Comparison of ENCODE assay signal across 9 mouse cellular contexts in the genomic region with DNA sequence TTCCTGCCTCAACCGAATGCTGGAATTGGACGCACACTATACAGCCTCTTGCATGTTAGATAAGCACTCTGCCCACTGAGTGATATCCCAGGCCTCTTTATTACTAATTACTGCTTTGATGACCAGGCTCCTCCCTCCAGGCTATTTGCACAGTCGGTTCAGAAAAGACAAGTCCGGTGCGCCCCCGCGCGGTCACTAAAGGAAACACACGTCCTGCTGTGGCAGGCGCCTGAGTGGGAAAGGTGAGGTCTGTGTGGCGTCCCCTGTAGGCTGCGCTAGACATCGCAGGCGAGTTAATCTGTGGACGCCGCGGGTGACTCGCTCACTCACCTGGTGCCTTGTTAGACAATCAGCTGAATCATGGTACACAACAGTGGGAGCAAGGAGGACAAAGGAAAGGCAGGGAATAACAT. TPM values are rescaled to one million over a fixed set of nuclear protein-coding genes. Genes with fewer than 3 reads are reported as not detected.
A peak's percentile ranks its signal among the peaks of the same experiment; 100 is the strongest.
DNase-seq lines count a peak whose midpoint lies in the region; ATAC-seq and TF ChIP-seq lines count a peak whose summit lies in the region.
"Had no signal": no experiment of that assay in that cellular context is flagged by ENCODE, and none has a peak within 500 bp of the region (broad histone marks: within the 10 kb centered on the region; RNA-seq: fewer than 3 reads in every experiment).

No protein-coding gene starts in this region.

- peak; percentile 99 for TF ChIP-seq CTCF in ES-Bruce4 (IDR thresholded peaks at IDR 0.05; ENCODE audit: low read depth, low read length)
- peak; percentile 100 for TF ChIP-seq CTCF in liver, postnatal 0 days (IDR thresholded peaks at IDR 0.05; ENCODE audit: low read depth)
- TF ChIP-seq CTCF in testis, adult 2 months (IDR thresholded peaks at IDR 0.05; ENCODE audit: control insufficient read depth, insufficient read depth, insufficient replicate concordance, low read depth, low read length), result peak; percentile 100

- no peaks in the 10 kb centered on the region for H3K36me3 ChIP-seq in ES-Bruce4 (ENCODE audit: control insufficient read depth, insufficient read depth, low read length, poor library complexity, severe bottlenecking)
- H3K36me3 ChIP-seq in forebrain, embryonic 12.5 days (replicated peaks), result no peaks in the 10 kb centered on the region
- no peaks in the 10 kb centered on the region for H3K36me3 ChIP-seq in liver, postnatal 0 days (replicated peaks; ENCODE audit: insufficient read depth, low read length)
- H3K36me3 ChIP-seq in neural tube, embryonic 15.5 days, result no peaks in the 10 kb centered on the region
- no peaks in the 10 kb centered on the region for H3K36me3 ChIP-seq in testis, adult 2 months (ENCODE audit: control insufficient read depth, insufficient read depth, low read length)
- H3K36me3 ChIP-seq: limb, embryonic 12.5 days had no signal

- intact Hi-C loops in heart, postnatal 25 days (cut with DNase I), result loop anchor here (2.0 kb wide), 2 partner anchors 66 to 142 kb away; no protein-coding TSS in a partner anchor

- H3K4me2 ChIP-seq in forebrain, embryonic 12.5 days, result no peak overlapping the region
- no peak overlapping the region for H3K4me2 ChIP-seq in liver, postnatal 0 days (ENCODE audit: low read depth, low read length)
- H3K4me2 ChIP-seq in neural tube, embryonic 15.5 days, result peak overlapping the region; percentile 13; the same call in 1 of the 2 replicates
- H3K4me2 ChIP-seq: limb, embryonic 12.5 days had no signal

- H3K9ac ChIP-seq in ES-Bruce4 (ENCODE audit: low read depth, poor library complexity, severe bottlenecking), result no peak overlapping the region
- H3K9ac ChIP-seq in forebrain, embryonic 12.5 days, result no peak overlapping the region
- no peak overlapping the region for H3K9ac ChIP-seq in liver, postnatal 0 days (replicated peaks)
- H3K9ac ChIP-seq in neural tube, embryonic 15.5 days (replicated peaks), result no peak overlapping the region
- H3K9ac ChIP-seq: limb, embryonic 12.5 days had no signal

- no peak overlapping the region for H3K4me3 ChIP-seq in ES-Bruce4 (ENCODE audit: low read depth, low read length)
- H3K4me3 ChIP-seq in forebrain, embryonic 12.5 days (replicated peaks), result no peak overlapping the region
- H3K4me3 ChIP-seq in liver, postnatal 0 days (ENCODE audit: low read depth, low read length), result no peak overlapping the region
- no peak overlapping the region for H3K4me3 ChIP-seq in neural tube, embryonic 15.5 days (replicated peaks)
- no peak overlapping the region; the same call in 1 of the 2 replicates for H3K4me3 ChIP-seq in testis, adult 2 months (ENCODE audit: control insufficient read depth, low read depth, low read length)
- H3K4me3 ChIP-seq: limb, embryonic 12.5 days had no signal

- no peaks in the 10 kb centered on the region for H3K9me3 ChIP-seq in ES-Bruce4 (replicated peaks; ENCODE audit: control insufficient read depth, insufficient read depth, low read length, poor library complexity, severe bottlenecking)
- no peaks in the 10 kb centered on the region for H3K9me3 ChIP-seq in forebrain, embryonic 12.5 days
- no peaks in the 10 kb centered on the region for H3K9me3 ChIP-seq in liver, postnatal 0 days (ENCODE audit: low read length)
- H3K9me3 ChIP-seq in neural tube, embryonic 15.5 days (replicated peaks), result no peaks in the 10 kb centered on the region
- H3K9me3 ChIP-seq: limb, embryonic 12.5 days had no signal

- WGBS in forebrain, embryonic 12.5 days, result 2% methylated on average over 18 of the region's 18 CpGs
- WGBS in large intestine, adult 2 months, result 0% methylated on average over 18 of the region's 18 CpGs
- WGBS in liver, postnatal 0 days (ENCODE audit: insufficient replicate concordance), result 3% methylated on average over 18 of the region's 18 CpGs
- under 1% methylated on average over 18 of the region's 18 CpGs for WGBS in neural tube, embryonic 15.5 days

- ATAC-seq in forebrain, embryonic 12.5 days (ENCODE audit: low FRiP score), result peak; percentile 69
- ATAC-seq in liver, postnatal 0 days, result peak; percentile 47
- ATAC-seq in neural tube, embryonic 15.5 days (ENCODE audit: low FRiP score), result peak; percentile 17; the same call in 1 of the 2 replicates

- TF ChIP-seq POLR2A in ES-Bruce4 (IDR thresholded peaks at IDR 0.05; ENCODE audit: insufficient read depth, low read length), result no peak
- no peak for TF ChIP-seq POLR2A in testis, adult 2 months (IDR thresholded peaks at IDR 0.05; ENCODE audit: control insufficient read depth, low read depth, low read length)

- no peaks in the 10 kb centered on the region for H3K4me1 ChIP-seq in ES-Bruce4 (ENCODE audit: control insufficient read depth, insufficient read depth, low read length)
- H3K4me1 ChIP-seq in forebrain, embryonic 12.5 days, result 0 out of 2 replicates have a peak, but pooled peaks cover 6% of the 10 kb centered on the region
- H3K4me1 ChIP-seq in liver, postnatal 0 days (ENCODE audit: insufficient read depth), result peaks cover 6% of the 10 kb centered on the region; the same call in 1 of the 2 replicates
- peaks cover 5% of the 10 kb centered on the region; the same call in 1 of the 2 replicates for H3K4me1 ChIP-seq in neural tube, embryonic 15.5 days
- peaks cover 2% of the 10 kb centered on the region; the same call in 1 of the 2 replicates for H3K4me1 ChIP-seq in testis, adult 2 months (ENCODE audit: control insufficient read depth, insufficient read depth, low read length)

- no peak overlapping the region for H3K27ac ChIP-seq in ES-Bruce4 (ENCODE audit: insufficient read depth, low read length)
- H3K27ac ChIP-seq in forebrain, embryonic 12.5 days, result no peak overlapping the region
- H3K27ac ChIP-seq in liver, postnatal 0 days (ENCODE audit: low read depth), result no peak overlapping the region
- H3K27ac ChIP-seq in neural tube, embryonic 15.5 days (replicated peaks), result no peak overlapping the region
- H3K27ac ChIP-seq in testis, adult 2 months (ENCODE audit: control insufficient read depth, insufficient read depth, low read depth, low read length), result no peak overlapping the region
- H3K27ac ChIP-seq: limb, embryonic 12.5 days had no signal

- no peaks in the 10 kb centered on the region for H3K27me3 ChIP-seq in ES-Bruce4 (ENCODE audit: control insufficient read depth, insufficient read depth, low read length, poor library complexity, severe bottlenecking)
- peaks cover 8% of the 10 kb centered on the region; the same call in 1 of the 2 replicates for H3K27me3 ChIP-seq in forebrain, embryonic 12.5 days
- H3K27me3 ChIP-seq in liver, postnatal 0 days (ENCODE audit: insufficient read depth, low read length), result no peaks in the 10 kb centered on the region
- no peaks in the 10 kb centered on the region for H3K27me3 ChIP-seq in neural tube, embryonic 15.5 days (replicated peaks)
- no peaks in the 10 kb centered on the region for H3K27me3 ChIP-seq in testis, adult 2 months (ENCODE audit: control insufficient read depth, insufficient read depth, low read length)
- H3K27me3 ChIP-seq: limb, embryonic 12.5 days had no signal

- peak; percentile 46; the same call in 1 of the 2 replicates for TF ChIP-seq EP300 in ES-Bruce4 (IDR thresholded peaks at IDR 0.05; ENCODE audit: insufficient read depth, low read depth, low read length)
- TF ChIP-seq EP300 in liver, postnatal 0 days (IDR thresholded peaks at IDR 0.05; ENCODE audit: low read depth), result no peak

- peak; percentile 95 for DNase-seq in c-Kit-positive CD71-negative TER-119-negative erythroid progenitor cells, embryonic 14.5 days (ENCODE audit: low read depth)
- peak; percentile 87 for DNase-seq in heart, postnatal 25 days (ENCODE audit: low spot score)
- DNase-seq in large intestine, adult 2 months (ENCODE audit: low read depth, low spot score), result peak; percentile 91
- peak; percentile 95 for DNase-seq in liver, postnatal 0 days

RNA-seq across cellular contexts. Expression of gene Sync, which starts 11.0 kb away (rescaled TPM):
- polyA plus RNA-seq in ES-Bruce4 (2011; ENCODE audit: insufficient read depth, insufficient read length, low read depth, missing spikeins), result 0.87 and 0.90 TPM in 2 replicates
- 0.29 and 0.40 TPM in 2 replicates for polyA plus RNA-seq in forebrain, embryonic 12.5 days (2016; fragmentation: Nextera tagmentation; extraction: Ambion mirVana)
- 10 to 100 TPM; 15.5 to 16.3 TPM for total RNA-seq in heart, postnatal 25 days (2021)
- 0.92 and 1.1 TPM in 2 replicates for polyA plus RNA-seq in large intestine, adult 2 months (2012; rRNA removed)
- 0.15 TPM in 1 of 2 replicates, not detected in the other for polyA plus RNA-seq in liver, postnatal 0 days (2015; fragmentation: Nextera tagmentation; extraction: Ambion mirVana)
- polyA plus RNA-seq in neural tube, embryonic 15.5 days (2015; fragmentation: Nextera tagmentation; extraction: Ambion mirVana), result 2.7 and 2.9 TPM in 2 replicates
- 0.36 and 0.40 TPM in 2 replicates for polyA plus RNA-seq in testis, adult 2 months (2012; rRNA removed)

RNA-seq across cellular contexts. Expression of gene C77080, which starts 15.3 kb away (rescaled TPM):
- 50.2 and 55.1 TPM in 2 replicates for polyA plus RNA-seq in ES-Bruce4 (2011; ENCODE audit: insufficient read depth, insufficient read length, low read depth, missing spikeins)
- polyA plus RNA-seq in forebrain, embryonic 12.5 days (2016; fragmentation: Nextera tagmentation; extraction: Ambion mirVana), result 4.4 and 4.7 TPM in 2 replicates
- total RNA-seq in heart, postnatal 25 days (2021), result 1 to 10 TPM; 3.3 to 6.1 TPM
- 92.7 and 138 TPM in 2 replicates for polyA plus RNA-seq in large intestine, adult 2 months (2012; rRNA removed)
- polyA plus RNA-seq in liver, postnatal 0 days (2015; fragmentation: Nextera tagmentation; extraction: Ambion mirVana), result 1.4 and 1.8 TPM in 2 replicates
- 6.0 and 6.9 TPM in 2 replicates for polyA plus RNA-seq in neural tube, embryonic 15.5 days (2015; fragmentation: Nextera tagmentation; extraction: Ambion mirVana)
- polyA plus RNA-seq in testis, adult 2 months (2012; rRNA removed), result 1.4 and 2.5 TPM in 2 replicates

RNA-seq across cellular contexts. Expression of gene Rbbp4, which starts 58.7 kb away (rescaled TPM):
- 375 and 419 TPM in 2 replicates for polyA plus RNA-seq in ES-Bruce4 (2011; ENCODE audit: insufficient read depth, insufficient read length, low read depth, missing spikeins)
- 525 and 575 TPM in 2 replicates for polyA plus RNA-seq in forebrain, embryonic 12.5 days (2016; fragmentation: Nextera tagmentation; extraction: Ambion mirVana)
- total RNA-seq in heart, postnatal 25 days (2021), result 10 to 100 TPM; 77.5 to 84.0 TPM
- 27.1 and 29.3 TPM in 2 replicates for polyA plus RNA-seq in large intestine, adult 2 months (2012; rRNA removed)
- polyA plus RNA-seq in liver, postnatal 0 days (2015; fragmentation: Nextera tagmentation; extraction: Ambion mirVana), result 163 and 167 TPM in 2 replicates
- polyA plus RNA-seq in neural tube, embryonic 15.5 days (2015; fragmentation: Nextera tagmentation; extraction: Ambion mirVana), result 246 and 284 TPM in 2 replicates
- 46.1 and 51.5 TPM in 2 replicates for polyA plus RNA-seq in testis, adult 2 months (2012; rRNA removed)

RNA-seq across cellular contexts. Expression of gene Zbtb8os, which starts 59.0 kb away (rescaled TPM):
- polyA plus RNA-seq in ES-Bruce4 (2011; ENCODE audit: insufficient read depth, insufficient read length, low read depth, missing spikeins), result 138 and 146 TPM in 2 replicates
- polyA plus RNA-seq in forebrain, embryonic 12.5 days (2016; fragmentation: Nextera tagmentation; extraction: Ambion mirVana), result 35.2 and 36.2 TPM in 2 replicates
- 10 to 100 TPM; 18.6 to 22.7 TPM for total RNA-seq in heart, postnatal 25 days (2021)
- polyA plus RNA-seq in large intestine, adult 2 months (2012; rRNA removed), result 23.1 and 24.9 TPM in 2 replicates
- 32.2 and 34.2 TPM in 2 replicates for polyA plus RNA-seq in liver, postnatal 0 days (2015; fragmentation: Nextera tagmentation; extraction: Ambion mirVana)
- 18.3 and 29.5 TPM in 2 replicates for polyA plus RNA-seq in neural tube, embryonic 15.5 days (2015; fragmentation: Nextera tagmentation; extraction: Ambion mirVana)
- polyA plus RNA-seq in testis, adult 2 months (2012; rRNA removed), result 19.1 and 20.7 TPM in 2 replicates

Comparison
In these comparisons a context has a peak if more than half of its experiments do, and no peak if none do; other contexts are left out.
1. ATAC-seq: peak in every context shown above with its lines; median percentile 69 in forebrain, embryonic 12.5 days; 47 in liver, postnatal 0 days; 17 in neural tube, embryonic 15.5 days.